Mouse (Mus musculus): ENCODE measurements at regions not wholly inside any gene's neighbourhood (a gene's known extent, or its start where the extent isn't known, plus 50 kb on each side); places are given as distances from the start of the nearest gene placed in this dataset.

DNA sequence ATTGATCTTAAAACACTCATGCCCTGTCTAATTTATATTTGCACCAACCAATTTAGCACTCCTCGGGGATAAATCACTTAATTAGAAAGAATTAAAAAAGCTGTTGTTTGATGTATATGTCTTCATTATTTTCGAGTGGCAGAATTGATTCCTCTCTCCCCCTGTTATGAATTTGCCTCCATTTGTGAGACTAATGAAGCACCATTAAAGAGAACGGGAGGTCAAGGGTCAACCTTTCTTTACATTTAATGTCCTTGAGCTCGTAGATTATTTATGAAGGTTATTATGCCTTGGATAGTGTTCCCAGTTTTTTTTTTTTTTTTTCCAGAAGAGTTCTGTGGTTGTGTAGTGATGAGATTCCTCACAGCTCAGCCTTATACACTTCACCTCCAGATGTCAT is 277.0 kb upstream of the Jag1 start:
- no peak for DNase-seq

DNA sequence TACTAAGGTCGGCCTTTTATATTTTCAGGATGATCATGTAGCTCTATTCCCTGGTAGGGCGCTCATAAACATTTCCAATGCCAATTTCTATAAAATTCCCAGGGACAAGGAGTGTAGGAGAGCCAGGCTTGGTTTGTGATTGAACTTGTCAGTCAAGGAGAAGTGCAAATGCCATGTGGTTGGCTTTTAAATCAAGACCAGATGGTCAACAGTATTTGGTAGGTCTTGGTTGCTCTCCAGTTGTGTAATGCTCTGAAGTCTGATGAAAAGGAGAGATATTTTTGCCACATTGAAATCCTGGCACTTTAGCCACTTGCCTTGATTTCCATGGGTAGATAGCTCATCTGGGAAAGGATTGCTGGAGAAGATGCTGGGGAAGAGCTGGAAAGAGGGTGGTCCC is 263.4 kb upstream of the Jag1 start:
- no peak for DNase-seq

DNA sequence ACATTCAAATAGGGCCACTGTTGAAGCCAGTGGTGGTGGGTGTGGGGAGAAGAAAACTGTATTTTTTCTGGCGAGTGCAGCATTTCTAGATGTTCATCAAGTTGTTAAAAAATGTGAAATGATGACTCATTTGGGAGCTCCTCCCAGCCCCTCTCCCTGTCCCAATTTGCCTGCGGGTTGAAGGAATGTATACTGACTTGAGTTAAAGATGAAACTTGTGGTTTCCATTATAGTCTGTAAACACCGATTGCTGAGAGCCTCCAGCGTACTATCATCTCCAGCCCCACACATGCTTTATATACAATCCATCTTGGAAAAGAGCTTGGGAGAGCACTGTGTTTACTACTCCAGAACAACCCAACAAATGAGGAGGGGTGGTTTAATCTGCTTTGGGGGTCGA is 258.9 kb upstream of the Jag1 start:
- no peak for DNase-seq

DNA sequence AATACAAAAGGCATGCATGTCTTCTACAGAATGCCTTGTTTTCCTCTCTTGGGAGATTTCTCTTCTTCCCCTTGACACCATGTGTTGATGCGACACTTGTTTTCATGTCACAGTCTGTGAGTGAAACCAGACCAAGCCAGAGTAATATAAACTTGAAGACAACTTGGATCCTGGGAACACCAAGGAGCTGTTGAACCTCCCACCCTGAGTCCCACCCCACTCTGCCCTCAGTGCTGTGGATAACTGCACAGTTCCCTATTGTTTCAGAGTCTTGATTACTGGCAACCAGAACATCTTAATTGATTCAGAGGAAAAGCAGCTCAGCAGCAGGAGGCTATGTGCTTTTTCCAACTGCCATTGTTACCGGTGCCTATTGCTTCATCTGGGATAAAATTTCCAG is 254.6 kb upstream of the Jag1 start:
- DNase-seq, result no peak

DNA sequence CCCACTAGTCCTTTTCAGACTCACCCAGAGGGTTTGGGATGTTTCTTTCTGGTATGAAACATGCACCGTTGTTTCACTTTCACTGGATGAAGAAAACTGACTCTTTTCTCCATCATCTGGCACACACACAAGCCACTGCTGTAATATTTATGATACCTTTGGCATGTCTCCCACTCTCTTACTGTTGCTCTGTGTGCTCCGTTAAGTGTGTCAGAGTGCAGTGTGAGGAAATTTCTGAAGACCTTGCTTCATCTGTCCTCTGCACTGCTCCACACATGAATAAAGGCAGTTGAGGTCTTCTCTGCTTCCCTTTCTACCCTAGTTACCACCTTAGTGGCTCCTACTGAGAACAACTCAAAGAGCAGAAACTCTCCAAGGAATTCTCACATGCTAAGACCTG is 246.6 kb upstream of the Jag1 start:
- no peak for DNase-seq

DNA sequence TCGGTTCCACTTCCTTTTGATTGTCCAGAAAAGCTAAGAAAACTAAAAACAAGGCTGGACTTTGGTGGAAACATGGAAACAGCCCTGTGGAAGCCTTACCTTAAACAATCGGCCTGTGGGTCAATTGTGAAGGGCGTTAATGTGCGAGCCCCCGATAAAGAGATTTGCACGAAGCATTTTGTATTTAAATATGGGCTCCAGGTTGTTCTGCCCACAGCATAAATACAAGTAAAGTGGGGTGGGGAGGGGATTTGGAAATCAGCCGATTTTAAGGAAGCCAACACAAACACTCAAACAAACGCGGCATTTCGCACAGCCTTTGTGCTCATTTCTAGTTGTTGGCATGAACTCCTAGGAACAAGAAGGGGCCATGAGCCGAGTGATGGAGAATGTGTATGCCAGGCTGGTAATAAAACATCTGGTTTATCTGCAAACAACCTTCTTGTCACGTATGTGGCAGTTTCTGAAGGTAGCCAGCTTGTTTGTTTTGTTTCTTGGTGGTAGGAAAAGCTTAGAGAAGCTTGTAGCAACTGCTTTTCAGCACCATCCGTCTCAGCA is 240.8 kb upstream of the Jag1 start:
- DNase-seq, result no peak

DNA sequence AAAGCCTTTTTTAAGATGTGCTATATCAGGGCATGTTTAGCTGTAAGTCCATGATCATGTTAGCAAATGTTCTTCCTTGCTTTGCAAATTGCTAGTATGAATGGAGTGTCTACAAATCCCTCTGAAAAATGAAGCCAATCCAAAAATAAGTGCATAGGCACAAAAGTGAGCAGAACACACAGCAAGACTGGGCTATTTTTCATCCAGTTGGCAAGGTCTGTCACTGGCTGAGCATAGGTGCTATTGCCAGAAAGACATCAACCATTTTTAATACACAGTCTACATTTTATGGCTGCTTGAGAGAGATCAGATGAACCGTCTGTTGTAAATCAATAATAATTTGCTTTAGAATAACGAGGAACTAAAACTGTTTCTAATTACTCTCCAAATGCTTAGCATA is 227.3 kb upstream of the Jag1 start:
- DNase-seq, result no peak

DNA sequence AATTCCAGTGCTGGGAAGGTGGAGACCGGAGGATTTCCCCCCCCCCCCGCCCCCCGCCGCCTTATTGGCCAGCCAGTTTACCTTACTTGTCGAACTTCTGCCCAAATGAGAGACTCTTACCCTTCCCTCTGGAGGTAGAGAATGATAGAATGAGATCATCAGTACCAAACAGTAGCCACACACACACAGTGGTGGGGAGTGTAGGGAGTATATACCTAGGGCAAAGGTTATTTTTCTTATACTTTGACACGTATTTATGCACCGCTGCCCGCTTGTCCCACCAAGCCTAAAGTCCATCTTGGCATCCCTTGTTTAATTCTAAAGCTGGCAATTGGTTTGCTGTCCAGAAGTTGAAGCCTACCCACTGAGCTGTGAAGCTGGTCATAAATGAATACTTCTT is 213.6 kb upstream of the Jag1 start:
- DNase-seq, result no peak

DNA sequence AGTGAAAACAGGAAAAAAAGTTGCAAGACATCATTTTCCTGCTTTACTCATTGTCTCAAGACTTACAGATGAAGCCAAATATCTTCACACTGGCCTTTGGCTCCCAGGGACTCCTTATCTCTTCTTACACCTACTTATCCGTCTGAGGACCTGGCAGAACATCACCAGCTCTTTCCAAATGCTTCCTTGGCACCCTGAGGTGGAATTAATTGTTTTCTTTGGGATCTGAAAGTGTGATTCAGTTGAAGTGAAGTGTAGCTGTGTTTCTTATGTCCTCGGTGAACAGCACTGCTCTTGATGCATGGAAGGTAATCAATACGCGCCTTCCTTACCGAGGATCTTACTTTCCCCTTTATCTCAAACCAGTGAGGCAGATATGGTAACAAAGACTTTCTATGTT is 207.0 kb upstream of the Jag1 start:
- DNase-seq, result no peak

DNA sequence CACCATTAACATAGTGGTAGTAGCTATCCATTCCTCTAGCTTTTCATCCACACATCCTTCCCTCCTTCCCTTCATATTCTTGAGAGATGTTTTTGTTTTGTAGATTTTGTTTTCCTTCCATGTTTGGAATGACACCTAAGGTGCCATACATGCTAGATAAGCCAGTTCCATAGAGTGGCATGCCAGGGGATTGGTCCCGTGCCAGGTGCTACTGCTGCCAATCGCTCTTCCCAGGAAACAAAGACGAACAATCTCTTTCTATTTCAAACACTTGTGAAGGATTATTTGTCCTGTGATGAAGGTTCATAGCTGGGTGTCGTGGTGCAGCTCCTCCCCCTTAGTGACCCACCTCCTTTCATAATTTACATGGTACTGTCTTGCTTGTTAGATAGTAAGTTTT is 194.1 kb upstream of the Jag1 start:
- peak; percentile 6 for DNase-seq

DNA sequence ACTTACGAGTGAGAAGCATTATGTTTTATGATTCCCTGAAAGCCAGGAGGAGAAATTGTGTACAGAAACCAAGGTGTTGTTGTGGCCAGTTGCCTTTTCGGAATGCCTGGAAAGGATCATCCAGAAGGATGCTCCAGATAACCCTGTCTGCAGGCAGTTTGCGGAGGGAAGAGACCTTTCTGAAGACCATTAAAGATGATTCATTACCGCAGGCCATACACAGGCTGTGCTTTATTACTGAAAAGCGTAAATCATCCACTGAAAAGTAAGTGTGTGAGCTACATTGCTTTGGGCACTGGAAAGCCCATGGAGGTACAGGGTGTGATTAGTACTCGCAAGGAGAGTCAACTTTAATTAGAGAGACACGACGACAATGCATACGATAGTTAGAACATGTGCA is 191.7 kb upstream of the Jag1 start:
- no peak for DNase-seq

DNA sequence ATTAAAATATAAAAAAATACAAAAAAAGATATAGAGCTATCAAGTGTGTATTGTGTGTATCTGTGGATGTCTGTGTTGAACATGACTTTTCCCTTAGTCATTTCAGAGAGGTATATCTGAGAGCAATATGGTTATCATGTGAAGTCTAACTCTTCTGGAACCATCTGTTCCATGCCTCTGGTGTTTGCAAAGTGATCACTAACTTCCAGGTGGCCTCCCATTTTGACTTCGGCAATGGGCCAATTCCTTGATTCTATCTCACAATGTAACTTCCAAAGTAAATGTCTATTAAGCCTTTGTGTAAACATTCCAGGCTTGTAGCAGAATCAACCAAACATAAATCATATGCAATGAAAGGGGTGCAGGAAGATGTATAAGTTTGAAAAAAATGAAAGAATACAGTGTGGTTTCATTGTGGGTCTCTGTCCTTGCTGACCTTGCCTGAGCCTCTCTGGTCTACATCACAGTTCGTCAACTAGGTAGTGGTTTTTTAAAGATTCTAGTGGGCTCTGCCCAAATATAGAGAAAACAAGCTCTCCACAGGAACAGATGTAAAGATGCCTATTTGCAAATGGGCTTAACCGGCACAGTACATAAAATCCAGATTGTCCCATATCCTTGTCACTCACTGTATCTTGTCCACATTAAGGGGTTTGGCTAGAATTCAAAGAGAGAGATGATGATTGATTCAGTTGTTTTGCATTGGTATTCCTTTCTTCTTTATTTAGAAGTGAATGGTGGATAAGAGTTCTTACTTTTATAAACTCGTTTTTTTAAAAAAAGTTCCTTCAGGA is 185.2 kb upstream of the Jag1 start:
- DNase-seq, result no peak

DNA sequence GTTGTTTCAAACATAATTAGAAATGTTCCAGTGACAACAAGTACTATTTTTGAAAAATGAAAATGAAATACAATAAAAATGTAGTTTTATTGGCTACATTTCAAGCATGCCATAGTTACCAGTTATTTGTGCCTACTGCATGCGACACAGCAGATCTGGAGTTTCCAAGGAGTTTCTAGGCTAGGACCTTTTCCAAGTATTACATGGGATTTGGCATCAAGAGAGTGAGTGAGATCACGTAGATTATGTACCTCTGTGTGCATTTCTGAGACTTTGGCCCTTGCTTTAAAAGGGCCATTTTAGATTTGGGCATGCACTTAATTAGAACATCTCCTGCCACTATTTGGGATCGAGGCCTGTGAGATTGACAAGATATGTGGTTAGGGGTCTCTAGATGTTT is 172.8 kb upstream of the Jag1 start:
- DNase-seq, result no peak

DNA sequence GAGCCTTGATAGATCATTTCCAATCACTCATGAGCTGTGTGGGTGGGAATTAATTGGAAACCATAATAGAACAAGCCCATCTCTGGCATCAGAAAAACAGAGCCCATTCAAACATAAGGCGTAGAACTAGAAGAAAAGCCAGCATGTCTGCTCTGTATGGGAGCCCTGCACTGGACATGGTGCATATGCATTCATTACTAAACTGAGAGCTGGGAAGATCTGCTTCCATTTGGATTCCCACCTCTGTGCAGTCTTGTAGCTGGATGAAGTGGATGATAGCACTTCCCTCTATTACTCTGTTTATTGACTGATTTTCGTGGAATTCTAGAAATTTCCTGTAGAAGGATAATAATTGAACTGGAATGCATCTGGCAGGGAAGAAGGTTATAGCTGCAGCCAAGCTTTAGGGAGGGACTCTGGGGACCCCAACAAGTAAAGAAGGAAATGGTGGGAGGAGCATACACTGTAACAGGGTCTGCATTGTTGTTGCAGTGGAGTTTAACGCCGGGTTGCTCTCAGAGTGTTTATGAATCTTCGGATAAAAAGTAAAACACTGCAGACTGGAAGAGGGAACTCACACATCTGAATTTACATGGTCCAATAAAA is 155.2 kb upstream of the Jag1 start:
- no peak for DNase-seq

DNA sequence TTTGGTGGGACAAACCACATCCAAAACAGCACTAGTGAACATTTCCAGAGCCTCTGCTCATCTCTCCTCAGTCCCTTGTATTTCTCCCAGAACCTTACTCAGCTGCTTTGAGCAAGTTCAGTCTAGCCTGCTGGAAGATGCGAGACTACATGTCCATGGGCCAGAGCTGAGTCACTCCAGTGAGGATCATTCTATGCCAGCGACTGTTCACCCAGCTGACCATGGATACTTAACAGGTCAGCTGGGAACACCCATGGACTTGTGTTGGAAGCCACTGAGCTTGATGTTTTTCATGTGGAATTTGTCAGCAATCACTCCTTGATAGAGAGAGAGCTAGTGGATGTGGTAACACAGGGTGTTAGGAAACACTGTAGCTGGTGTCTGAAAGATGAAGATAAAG is 146.5 kb upstream of the Jag1 start:
- no peak for DNase-seq

DNA sequence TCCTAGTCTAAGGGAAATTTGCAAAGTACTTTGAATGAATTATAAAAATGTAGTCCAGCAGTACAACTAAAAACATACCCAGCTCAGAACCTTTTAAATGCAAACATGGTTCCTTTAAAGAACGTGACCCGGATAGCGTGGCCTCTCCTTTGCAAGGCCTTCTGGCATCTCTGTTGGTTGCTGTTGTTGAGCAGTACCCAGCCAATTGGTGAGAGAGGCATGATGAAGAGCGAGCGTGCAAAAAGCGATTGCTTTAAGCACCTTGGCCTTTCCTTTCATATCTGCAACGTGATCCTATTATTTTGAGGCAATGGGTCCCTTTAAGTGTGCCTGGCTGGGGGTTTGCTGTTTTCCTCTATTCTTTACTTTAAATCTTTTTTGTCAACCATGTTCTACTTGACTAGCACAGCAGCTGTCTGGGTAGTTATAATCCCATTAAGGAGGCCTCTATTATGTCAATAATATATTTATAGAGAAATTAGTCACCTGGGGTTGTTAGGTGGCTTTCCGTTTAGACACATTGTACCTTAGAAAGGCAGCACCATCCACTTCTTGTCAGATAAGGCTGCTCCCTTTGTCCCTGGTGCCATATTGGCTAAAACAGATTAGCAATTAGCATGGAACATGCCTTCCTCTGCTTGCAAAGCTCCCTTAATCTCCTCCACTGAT is 141.5 kb upstream of the Jag1 start:
- no peak for DNase-seq

DNA sequence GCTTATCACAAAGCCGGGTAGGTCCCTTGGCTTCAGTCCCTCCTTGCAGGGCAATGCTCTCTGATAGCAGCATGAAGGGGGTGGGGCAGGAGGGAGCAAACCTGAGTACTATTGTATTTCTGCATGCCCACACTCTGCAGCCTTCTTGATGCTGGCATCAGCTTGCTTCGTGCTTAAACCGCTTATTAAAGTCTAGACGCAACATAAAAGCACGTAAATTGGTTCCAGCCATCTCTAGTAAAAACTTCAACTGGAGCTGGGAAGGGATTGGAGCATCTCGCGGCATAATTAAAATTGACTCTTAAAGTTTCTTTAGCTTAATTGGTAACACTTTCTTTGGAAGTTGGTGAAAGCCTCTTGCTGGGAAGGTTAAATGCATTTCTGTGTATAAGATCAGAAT is 131.5 kb upstream of the Jag1 start:
- no peak for DNase-seq

DNA sequence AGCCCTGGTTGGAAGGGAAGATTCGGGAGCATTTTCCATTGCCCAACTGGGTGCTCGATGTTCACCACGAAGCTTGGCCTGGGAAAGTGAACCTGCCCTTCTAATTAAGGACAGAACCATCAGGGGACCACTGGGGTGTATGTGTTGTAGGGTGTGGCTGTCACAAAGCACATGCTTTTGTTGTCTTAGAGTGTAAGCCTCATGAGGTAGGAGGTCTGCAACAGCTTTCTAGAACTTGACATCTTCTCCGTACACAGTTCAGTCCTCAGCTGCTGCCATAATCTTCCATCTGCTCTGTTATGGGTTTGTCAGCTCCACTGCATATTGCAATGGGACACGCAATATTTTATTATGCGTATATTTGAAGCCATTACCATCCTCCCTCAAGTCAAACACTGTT is 127.9 kb upstream of the Jag1 start:
- no peak for DNase-seq

DNA sequence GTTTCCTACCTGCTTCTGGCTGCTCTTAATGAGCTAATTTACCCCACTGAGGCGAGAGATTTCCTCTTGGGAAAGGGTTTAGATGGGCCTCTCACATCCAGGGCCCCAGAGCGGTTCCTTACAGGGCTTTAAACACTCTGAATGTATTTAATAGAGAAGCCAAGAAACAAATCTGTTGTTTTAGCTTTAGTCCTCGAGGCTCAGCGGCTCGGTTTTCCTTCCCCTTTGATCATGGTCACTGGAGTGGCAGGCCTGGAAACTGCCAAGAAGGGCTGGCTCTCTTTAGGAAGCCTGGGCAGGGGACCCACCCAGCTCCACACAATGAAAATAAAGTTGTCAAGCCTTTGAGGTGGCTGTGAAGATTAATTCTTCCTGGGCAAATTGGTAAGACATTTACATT is 127.5 kb upstream of the Jag1 start:
- no peak for DNase-seq

DNA sequence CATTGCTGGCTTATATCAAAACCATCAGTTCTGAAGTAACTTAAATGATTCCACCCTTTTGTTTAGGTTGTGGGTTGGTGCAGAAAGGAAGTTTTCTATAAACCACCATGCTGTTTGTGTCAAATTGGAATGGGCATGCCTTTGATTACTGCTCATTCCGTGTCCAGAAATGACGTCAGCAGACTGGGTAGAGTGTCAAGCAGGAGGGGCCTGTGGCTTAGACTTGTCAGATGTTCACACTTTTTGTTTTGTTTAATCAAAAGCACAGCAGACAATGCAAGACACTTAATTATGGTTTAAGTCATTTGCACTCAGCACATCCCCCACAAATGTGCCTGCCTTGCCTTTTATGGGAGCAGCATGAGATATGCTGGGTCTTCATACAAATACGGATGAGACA is 120.5 kb upstream of the Jag1 start:
- DNase-seq, result no peak

DNA sequence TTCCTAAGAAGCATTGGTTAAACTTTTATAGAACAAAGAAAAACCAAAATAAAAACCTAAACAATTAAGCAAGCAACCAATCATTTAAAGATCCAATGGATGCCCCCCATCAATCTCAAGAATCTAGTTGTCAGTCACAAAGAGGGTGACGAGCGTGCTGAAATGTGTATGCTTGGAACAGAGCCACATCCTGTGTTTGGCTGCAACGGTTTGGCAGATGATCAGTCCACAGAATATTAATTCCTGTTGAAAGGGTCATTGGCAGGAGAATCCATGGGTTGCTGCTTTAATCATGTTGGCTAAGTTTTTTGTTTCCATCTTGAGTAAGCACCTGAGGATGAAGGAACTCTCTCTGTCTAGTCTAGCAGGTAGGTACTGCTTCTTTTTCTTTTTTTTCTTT is 117.5 kb upstream of the Jag1 start:
- no peak for DNase-seq

DNA sequence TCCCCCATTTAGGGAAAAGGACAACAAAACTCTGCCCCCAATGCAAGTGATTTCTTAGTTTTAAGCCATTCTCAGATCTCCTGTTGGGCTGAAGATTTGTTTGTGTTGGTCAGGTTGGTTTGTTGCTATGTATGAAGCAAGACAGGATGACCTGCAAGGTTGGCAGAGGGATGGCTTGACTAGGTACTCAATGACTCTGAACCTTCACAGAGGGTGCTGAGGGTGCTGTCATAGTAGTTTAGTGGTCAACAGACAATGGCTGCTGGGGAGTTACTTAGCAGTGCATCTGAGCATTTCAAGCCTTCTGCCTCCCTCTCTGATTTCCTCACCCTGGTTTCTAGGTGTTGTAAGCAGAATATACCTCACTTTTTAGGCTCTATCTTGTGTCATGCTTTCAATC is 114.7 kb upstream of the Jag1 start:
- no peak for DNase-seq

DNA sequence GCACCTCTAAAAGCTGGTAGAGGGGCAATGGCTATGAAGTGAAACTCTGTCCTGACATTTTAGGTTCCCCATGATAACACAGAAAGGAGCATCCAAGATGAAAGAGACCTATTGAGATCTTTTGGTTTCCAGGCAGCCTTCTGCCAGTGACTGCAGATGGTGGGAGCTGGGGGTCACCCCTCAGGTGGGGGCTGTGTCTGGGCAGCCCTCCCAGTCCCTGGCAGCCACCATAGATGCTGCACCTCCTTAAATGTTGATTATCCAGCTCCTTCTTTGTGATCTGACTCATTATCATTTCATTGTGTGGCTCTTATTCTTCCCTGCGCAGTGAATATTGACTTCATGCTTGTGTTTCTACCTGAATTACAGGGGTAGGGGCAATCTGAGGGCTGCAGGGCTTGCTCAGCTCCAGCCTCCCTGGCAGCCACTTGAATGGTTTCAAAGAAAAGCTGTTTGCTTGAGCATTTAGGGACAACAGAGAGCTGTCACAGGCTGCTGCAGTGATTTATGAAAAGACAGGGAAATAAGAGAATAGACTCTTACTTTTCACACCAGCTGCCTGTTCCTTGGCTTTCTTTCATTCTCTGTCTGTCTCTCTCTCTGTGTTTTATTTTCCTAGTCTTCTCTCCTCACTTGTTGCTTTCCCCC is 113.1 kb upstream of the Jag1 start:
- no peak for DNase-seq

DNA sequence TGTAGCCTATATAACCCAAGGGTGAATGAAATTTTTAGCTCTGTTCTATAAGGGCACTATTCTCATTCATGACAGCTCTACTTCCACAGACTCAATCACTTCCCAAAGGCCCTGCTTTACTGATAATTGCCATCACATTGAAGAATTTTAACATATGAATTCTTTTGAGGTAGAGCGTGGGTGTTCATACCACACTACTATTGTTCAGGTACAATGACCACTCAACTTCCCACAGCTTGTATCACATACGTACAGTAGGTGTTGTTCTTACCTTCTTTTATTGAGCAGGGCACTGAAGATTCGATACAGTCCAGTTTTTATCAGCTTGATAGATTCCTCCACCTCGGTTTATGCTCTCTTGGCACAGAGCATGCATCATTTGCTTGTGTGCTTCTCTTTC is 111.1 kb upstream of the Jag1 start:
- DNase-seq, result no peak

All from right cerebral cortex, postnatal 4 days (tissue).